Mouse (Mus musculus) heart, postnatal 10 days (tissue): ENCODE data around the gene Zfp111. TPM values are rescaled to one million over a fixed set of nuclear protein-coding genes. Genes with fewer than 3 reads are reported as not detected.

Experiments
- DNase-seq, 2 experiments: peaks; one replicate each; pipeline ENCODE4 v3.0.0; 2021
- intact Hi-C: fragments of 180-260 bp; cut with DNase I; formaldehyde crosslinking; loops from one replicate; pipeline ENCODE4 v1.15.1; 2025
- total RNA-seq, 2 experiments: library from RNA; stranded (reverse); gene quantifications; 2 replicates each; pipeline ENCODE4 v1.2.3; 2021

The Zfp111 gene
- total RNA-seq, 2 experiments from 2014 or later = 4.7 to 9.8 TPM

GRCm38 (mm10) chr7:24172191-24172590, 39.1 kb downstream of the Zfp111 start:
- no peak for DNase-seq
- intact Hi-C loops = loop anchor here (5.0 kb wide), 1 partner anchor 40 kb away; the partner anchor contains the start of gene Zfp235

GRCm38 (mm10) chr7:24153272-24153671, 58.0 kb downstream of the Zfp111 start:
- DNase-seq = peak in 1 of 2 experiments; percentile 10
- intact Hi-C loops = no loop called here

Other genes starting within 250 kb of the Zfp111 start
- not detected for gene Vmn1r181, start 236.8 kb downstream of the Zfp111 start, total RNA-seq
- not detected for gene V1rd19, start 209.8 kb downstream of the Zfp111 start, total RNA-seq
- gene Vmn1r183, start 158.2 kb downstream of the Zfp111 start, total RNA-seq = not detected
- gene Zfp180, start 129.5 kb downstream of the Zfp111 start, total RNA-seq = 10 to 100 TPM in 1 of 2 experiments, 1 to 10 TPM in 1; 9.5 to 10.3 TPM
- gene Zfp112, start 99.1 kb downstream of the Zfp111 start, total RNA-seq = 1 to 10 TPM; 3.1 to 3.8 TPM
- gene Zfp235, start 77.3 kb downstream of the Zfp111 start, total RNA-seq = 1 to 10 TPM; 4.6 to 6.0 TPM
- under 1 TPM; 0.12 to 0.19 TPM for gene Zfp114, start 36.4 kb downstream of the Zfp111 start, total RNA-seq
- gene Zfp109, start 26.1 kb upstream of the Zfp111 start, total RNA-seq = 1 to 10 TPM; 1.3 to 2.1 TPM
- 1 to 10 TPM; 1.4 to 1.7 TPM for gene Zfp108, start 43.4 kb upstream of the Zfp111 start, total RNA-seq
- 1 to 10 TPM; 3.5 to 5.0 TPM for gene Zfp93, start 59.0 kb upstream of the Zfp111 start, total RNA-seq
- 1 to 10 TPM; 4.0 to 5.5 TPM for gene Zfp61, start 89.8 kb upstream of the Zfp111 start, total RNA-seq
- gene Zfp94, start 105.2 kb upstream of the Zfp111 start, total RNA-seq = 1 to 10 TPM; 2.2 to 2.5 TPM
- gene Tescl, start 122.5 kb upstream of the Zfp111 start, total RNA-seq = under 1 TPM in 1 of 2 experiments, not detected in 1; 0.31 TPM
- gene Lypd5, start 137.8 kb upstream of the Zfp111 start, total RNA-seq = not detected
- 1 to 10 TPM; 1.2 to 2.2 TPM for gene Kcnn4, start 158.8 kb upstream of the Zfp111 start, total RNA-seq
- 10 to 100 TPM; 12.8 to 14.9 TPM for gene Smg9, start 188.2 kb upstream of the Zfp111 start, total RNA-seq
- gene Irgc1, start 240.9 kb upstream of the Zfp111 start, total RNA-seq = not detected